Mouse (Mus musculus): ENCODE results near the gene Izumo3.
"Not testable (repeated sequence)": the region's sequence is repeated elsewhere in the genome, so short reads cannot be mapped to it uniquely, and the experiment has no call there.

Izumo3 gene

GRCm38 (mm10) chr4:92147134-92147533, at the start of gene Izumo3:
Gene Izumo3 (minus strand): TSS chr4:92147234.
- DNase-seq (ENCODE audit: low read depth): no peak

GRCm38 (mm10) chr4:92191649-92192048, 44.6 kb upstream of the Izumo3 start, which contains the start of gene Gm12666:
Gene Gm12666 (minus strand): TSS chr4:92191749.
- not testable (repeated sequence) for DNase-seq (ENCODE audit: low read depth)

- no peak for DNase-seq (ENCODE audit: low read depth)
These were observed 5.6 kb upstream of the Izumo3 start for GRCm38 (mm10) chr4:92152646-92153045.

- no peak for DNase-seq (ENCODE audit: low read depth)
These were observed 35.5 kb downstream of the Izumo3 start for GRCm38 (mm10) chr4:92111390-92111988.

- no peak for DNase-seq (ENCODE audit: low read depth)
These were observed 49.6 kb downstream of the Izumo3 start for GRCm38 (mm10) chr4:92097386-92097785.

GRCm38 (mm10) chr4:92095951-92096350, 51.1 kb downstream of the Izumo3 start:
- no peak for DNase-seq (ENCODE audit: low read depth)

Data from fibroblast of lung, adult 2 months (primary cell).